Mouse (Mus musculus) intestine, postnatal 0 days (tissue): Measurements from ENCODE around the gene Wasl. TPM values are rescaled to one million over a fixed set of nuclear protein-coding genes. Genes with fewer than 3 reads are reported as not detected.

Experiments used
- ATAC-seq: fragments of 200-750 bp; cut with Nextera tagmentation; 2 replicates; pipeline ENCODE4 v1.8.0; 2017; ENCODE audit warnings: mild to moderate bottlenecking, moderate TSS enrichment, moderate library complexity
- H3K27ac ChIP-seq: fragments of 300-500 bp; sonication (generic); 2 replicates; pipeline ENCODE4 v1.5.1; 2014; ENCODE audit warnings: mild to moderate bottlenecking, low read depth, low read length, moderate library complexity
- H3K27me3 ChIP-seq: fragments of 300-500 bp; sonication (generic); replicated peaks from 2 replicates; pipeline ENCODE4 v1.6.1; 2014; ENCODE audit warnings: low read length, mixed read lengths; ENCODE audit not compliant: control insufficient read depth, insufficient read depth
- H3K36me3 ChIP-seq: fragments of 300-500 bp; sonication (generic); 2 replicates; pipeline ENCODE4 v1.6.1; 2014; ENCODE audit warnings: mild to moderate bottlenecking, moderate library complexity; ENCODE audit not compliant: control insufficient read depth, insufficient read depth
- H3K4me1 ChIP-seq: fragments of 300-500 bp; sonication (generic); replicated peaks from 2 replicates; pipeline ENCODE4 v1.6.1; 2014; ENCODE audit warnings: antibody characterized with exemption, low read length, mixed read lengths; ENCODE audit not compliant: control insufficient read depth, insufficient read depth
- H3K4me2 ChIP-seq: fragments of 300-500 bp; sonication (generic); replicated peaks from 2 replicates; pipeline ENCODE4 v1.6.1; 2014; ENCODE audit warnings: low read depth, mild to moderate bottlenecking, moderate library complexity
- H3K4me3 ChIP-seq: fragments of 300-500 bp; sonication (generic); 2 replicates; pipeline ENCODE4 v1.5.1; 2014; ENCODE audit warnings: low read depth, low read length
- H3K9ac ChIP-seq: fragments of 300-500 bp; sonication (generic); 2 replicates; pipeline ENCODE4 v1.6.1; 2014; ENCODE audit warnings: mild to moderate bottlenecking, low read depth, low read length
- H3K9me3 ChIP-seq: fragments of 300-500 bp; sonication (generic); 2 replicates; pipeline ENCODE4 v1.6.1; 2016; ENCODE audit warnings: mixed run types; ENCODE audit not compliant: control insufficient read depth
- CTCF ChIP-seq: sonication (generic); IDR thresholded peaks from 2 replicates; pipeline ENCODE4 v1.5.1; 2016; ENCODE audit warnings: low read depth, mild to moderate bottlenecking, control low read depth, antibody characterized with exemption, moderate library complexity
- WGBS: fragments of 180-500 bp; shearing (Covaris S2); extraction: QIAGEN DNeasy Blood & Tissue Kit; methylation state at CpG from one replicate; pipeline ENCODE4 v1.1.7; 2014; 5-methylcytosine and 5-hydroxymethylcytosine counted together
- polyA plus RNA-seq: library from polyadenylated mRNA; unstranded; fragments of >200 nt; fragmentation: Nextera tagmentation; extraction: Ambion mirVana; gene quantifications from 2 replicates; pipeline ENCODE4 v1.2.1, GENCODE M21; 2015

Wasl gene
- polyA plus RNA-seq, 1 experiment from 2014 or later = 103 TPM

GRCm38 (mm10) chr6:24687871-24688270 lies 23.1 kb upstream of the Wasl start:
- ATAC-seq = no peak
- WGBS = 62% methylated on average over 1 of the region's 1 CpGs
- no peak for TF ChIP-seq CTCF
- H3K4me3 ChIP-seq = no peak overlapping the region
- no peak overlapping the region for H3K9ac ChIP-seq
- no peaks in the 10 kb centered on the region for H3K36me3 ChIP-seq
- no peak overlapping the region for H3K4me2 ChIP-seq
- no peaks in the 10 kb centered on the region for H3K27me3 ChIP-seq
- no peaks in the 10 kb centered on the region for H3K9me3 ChIP-seq
- no peak overlapping the region for H3K27ac ChIP-seq
- no peaks in the 10 kb centered on the region for H3K4me1 ChIP-seq

GRCm38 (mm10) chr6:24683113-24683512 lies 18.3 kb upstream of the Wasl start:
- no peak for TF ChIP-seq CTCF
- WGBS = 80% methylated on average over 3 of the region's 3 CpGs
- ATAC-seq = peak; percentile 60

GRCm38 (mm10) chr6:24667829-24668228 lies 3.0 kb upstream of the Wasl start:
- H3K4me1 ChIP-seq = no peaks in the 10 kb centered on the region
- ATAC-seq = no peak
- no peak overlapping the region for H3K9ac ChIP-seq
- no peaks in the 10 kb centered on the region for H3K9me3 ChIP-seq
- H3K4me3 ChIP-seq = no peak overlapping the region
- no peaks in the 10 kb centered on the region for H3K36me3 ChIP-seq
- no peak overlapping the region for H3K27ac ChIP-seq
- no peak overlapping the region for H3K4me2 ChIP-seq
- TF ChIP-seq CTCF = no peak
- no peaks in the 10 kb centered on the region for H3K27me3 ChIP-seq
- WGBS = 65% methylated on average over 3 of the region's 3 CpGs

More at GRCm38 (mm10) chr6:24683113-24683512, 18.3 kb upstream of the Wasl start:
- Histone ChIP-seq H3K27me3 (no peaks in the 10 kb centered on the region), H3K4me2 (no peak overlapping the region), H3K27ac (no peak overlapping the region), H3K9ac (no peak overlapping the region), H3K4me3 (no peak overlapping the region), H3K4me1 (no peaks in the 10 kb centered on the region), H3K9me3 (no peaks in the 10 kb centered on the region), H3K36me3 (no peaks in the 10 kb centered on the region)

GRCm38 (mm10) chr6:24666248-24666647 lies 1.4 kb upstream of the Wasl start:
- Histone ChIP-seq H3K9me3 (no peaks in the 10 kb centered on the region), H3K4me1 (0 out of 2 replicates have a peak, but pooled peaks cover 3% of the 10 kb centered on the region), H3K9ac (no peak overlapping the region), H3K4me3 (no peak overlapping the region), H3K4me2 (no peak overlapping the region), H3K27ac (no peak overlapping the region), H3K36me3 (no peaks in the 10 kb centered on the region), H3K27me3 (no peaks in the 10 kb centered on the region)
- TF ChIP-seq CTCF = no peak
- WGBS = 60% methylated on average over 5 of the region's 5 CpGs
- ATAC-seq = no peak

GRCm38 (mm10) chr6:24664133-24664866 lies 509 bp downstream of the Wasl start:
- no peaks in the 10 kb centered on the region for H3K9me3 ChIP-seq
- peak overlapping the region; percentile 97 for H3K4me3 ChIP-seq
- H3K27ac ChIP-seq = peak overlapping the region; percentile 95
- H3K27me3 ChIP-seq = no peaks in the 10 kb centered on the region
- H3K4me1 ChIP-seq = 0 out of 2 replicates have a peak, but pooled peaks cover 3% of the 10 kb centered on the region
- H3K9ac ChIP-seq = peak overlapping the region; percentile 97
- ATAC-seq = peak; percentile 67
- no peak for TF ChIP-seq CTCF
- no peaks in the 10 kb centered on the region for H3K36me3 ChIP-seq
- under 1% methylated on average over 51 of the region's 58 CpGs for WGBS
- peak overlapping the region; percentile 66 for H3K4me2 ChIP-seq

GRCm38 (mm10) chr6:24663196-24664132 lies 1.3 kb downstream of the Wasl start:
- 6% methylated on average over 21 of the region's 21 CpGs for WGBS
- Histone ChIP-seq H3K4me3 (peak overlapping the region; percentile 97), H3K27ac (peak overlapping the region; percentile 95), H3K36me3 (no peaks in the 10 kb centered on the region), H3K4me1 (0 out of 2 replicates have a peak, but pooled peaks cover 3% of the 10 kb centered on the region), H3K9ac (peak overlapping the region; percentile 97), H3K27me3 (no peaks in the 10 kb centered on the region), H3K4me2 (peak overlapping the region; percentile 66), H3K9me3 (no peaks in the 10 kb centered on the region)
- TF ChIP-seq CTCF = no peak
- no peak for ATAC-seq
